ENCODE assay signal across 13 mouse cellular contexts in the genomic region with DNA sequence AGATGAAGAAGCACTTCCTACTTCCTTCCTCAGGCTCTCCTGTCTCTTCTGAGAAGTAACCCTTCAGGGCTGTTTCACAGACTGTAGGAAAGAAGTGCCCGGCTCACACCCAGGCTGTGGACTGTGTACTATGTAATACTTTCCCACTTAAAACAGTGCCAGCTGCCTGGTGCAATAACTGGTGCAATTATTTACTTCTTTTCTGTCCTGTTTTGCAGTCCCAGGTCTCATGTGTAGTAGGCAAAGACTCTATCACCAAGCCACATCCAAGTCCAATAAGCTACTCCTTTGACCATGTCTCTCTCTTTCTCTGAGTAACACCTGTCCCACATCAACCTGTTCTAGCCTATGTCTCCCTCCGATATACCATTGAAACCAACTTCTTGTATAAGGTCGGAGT.
"Had no signal": no experiment of that assay in that cellular context is flagged by ENCODE, and none has a peak within 500 bp of the region (broad histone marks: within the 10 kb centered on the region; RNA-seq: fewer than 3 reads in every experiment).

No protein-coding gene starts in this region.

- H3K27me3 ChIP-seq: limb, embryonic 13.5 days; liver, embryonic 12.5 days; liver, embryonic 15.5 days had no signal

- H3K9me3 ChIP-seq: limb, embryonic 10.5 days; limb, embryonic 13.5 days; liver, embryonic 12.5 days; liver, embryonic 15.5 days had no signal

- H3K9ac ChIP-seq: limb, embryonic 13.5 days; liver, embryonic 12.5 days; liver, embryonic 15.5 days had no signal

- H3K4me1 ChIP-seq: limb, embryonic 13.5 days; liver, embryonic 12.5 days; liver, embryonic 15.5 days had no signal

- H3K36me3 ChIP-seq: limb, embryonic 10.5 days; limb, embryonic 13.5 days; liver, embryonic 12.5 days; liver, embryonic 15.5 days had no signal

- H3K27ac ChIP-seq: limb, embryonic 10.5 days; limb, embryonic 13.5 days; liver, embryonic 12.5 days; liver, embryonic 15.5 days had no signal

- H3K4me2 ChIP-seq: limb, embryonic 13.5 days; liver, embryonic 12.5 days; liver, embryonic 15.5 days; midbrain, embryonic 11.5 days had no signal

- ATAC-seq: liver, embryonic 12.5 days had no signal

- H3K4me3 ChIP-seq: limb, embryonic 10.5 days; limb, embryonic 13.5 days; liver, embryonic 12.5 days; liver, embryonic 15.5 days had no signal

- DNase-seq: kidney, postnatal 14 days; kidney, postnatal 4 days; lung, adult 2 months; lung, postnatal 14 days; lung, postnatal 4 days; midbrain, embryonic 14.5 days; thymus, adult 18-20 months; thymus, postnatal 36 days had no signal
